Mouse (Mus musculus) forebrain, embryonic 12.5 days (tissue): ENCODE measurements around the gene Nup43. TPM values are rescaled to one million over a fixed set of nuclear protein-coding genes. Genes with fewer than 3 reads are reported as not detected.

Experiments used
- ATAC-seq: fragments of 200-750 bp; cut with Nextera tagmentation; 2 replicates; pipeline ENCODE4 v1.8.0; 2017; ENCODE audit warnings: moderate TSS enrichment; ENCODE audit not compliant: low FRiP score
- H3K27ac ChIP-seq: fragments of 300-500 bp; sonication (generic); 2 replicates; pipeline ENCODE4 v1.5.1; 2016; ENCODE audit warnings: mild to moderate bottlenecking
- H3K27me3 ChIP-seq: fragments of 300-500 bp; sonication (generic); 2 replicates; pipeline ENCODE4 v1.6.1; 2016; ENCODE audit warnings: mild to moderate bottlenecking
- H3K36me3 ChIP-seq: fragments of 300-500 bp; sonication (generic); replicated peaks from 2 replicates; pipeline ENCODE4 v1.6.1; 2016; ENCODE audit warnings: mild to moderate bottlenecking
- H3K4me1 ChIP-seq: fragments of 300-500 bp; sonication (generic); 2 replicates; pipeline ENCODE4 v1.6.1; 2016
- H3K4me2 ChIP-seq: fragments of 300-500 bp; sonication (generic); 2 replicates; pipeline ENCODE4 v1.6.1; 2016; ENCODE audit warnings: mild to moderate bottlenecking, moderate library complexity
- H3K4me3 ChIP-seq: fragments of 300-500 bp; sonication (generic); replicated peaks from 2 replicates; pipeline ENCODE4 v1.5.1; 2016; ENCODE audit warnings: mild to moderate bottlenecking
- H3K9ac ChIP-seq: fragments of 300-500 bp; sonication (generic); 2 replicates; pipeline ENCODE4 v1.6.1; 2016; ENCODE audit warnings: mild to moderate bottlenecking
- H3K9me3 ChIP-seq: fragments of 300-500 bp; sonication (generic); 2 replicates; pipeline ENCODE4 v1.6.1; 2016
- WGBS: fragments of 180-500 bp; shearing (Covaris S2); methylation state at CpG from one replicate; pipeline ENCODE4 v1.1.7; 2016; 5-methylcytosine and 5-hydroxymethylcytosine counted together
- polyA plus RNA-seq: library from polyadenylated mRNA; unstranded; fragments of >200 nt; fragmentation: Nextera tagmentation; extraction: Ambion mirVana; gene quantifications from 2 replicates; pipeline ENCODE4 v1.2.1, GENCODE M21; 2016

The Nup43 gene
- polyA plus RNA-seq, 1 experiment from 2014 or later: 59.7 TPM

GRCm38 (mm10) chr10:7651057-7651456 is 16.2 kb upstream of the Nup43 start:
- no peak overlapping the region for H3K9ac ChIP-seq
- no peaks in the 10 kb centered on the region for H3K27me3 ChIP-seq
- H3K36me3 ChIP-seq: peaks cover 24% of the 10 kb centered on the region
- no peaks in the 10 kb centered on the region for H3K4me1 ChIP-seq
- no peak overlapping the region for H3K4me2 ChIP-seq
- WGBS: 93% methylated on average over 2 of the region's 2 CpGs
- H3K27ac ChIP-seq: no peak overlapping the region
- no peak overlapping the region for H3K4me3 ChIP-seq
- ATAC-seq: no peak
- no peaks in the 10 kb centered on the region for H3K9me3 ChIP-seq

- H3K4me3 ChIP-seq: peak overlapping the region; percentile 86
- H3K9me3 ChIP-seq: no peaks in the 10 kb centered on the region
- peaks cover 7% of the 10 kb centered on the region for H3K4me1 ChIP-seq
- under 1% methylated on average over 44 of the region's 44 CpGs for WGBS
- H3K9ac ChIP-seq: peak overlapping the region; percentile 88
- H3K36me3 ChIP-seq: no peaks in the 10 kb centered on the region
- peak overlapping the region; percentile 69 for H3K4me2 ChIP-seq
- H3K27ac ChIP-seq: peak overlapping the region; percentile 95
- H3K27me3 ChIP-seq: no peaks in the 10 kb centered on the region
- peak; percentile 83 for ATAC-seq
These were observed 4.7 kb upstream of the Nup43 start for GRCm38 (mm10) chr10:7662471-7663141.

- Histone ChIP-seq H3K27ac (peak overlapping the region; percentile 95), H3K9ac (peak overlapping the region; percentile 88), H3K9me3 (no peaks in the 10 kb centered on the region), H3K36me3 (no peaks in the 10 kb centered on the region), H3K4me2 (peak overlapping the region; percentile 69), H3K4me1 (peaks cover 14% of the 10 kb centered on the region), H3K4me3 (peak overlapping the region; percentile 86), H3K27me3 (no peaks in the 10 kb centered on the region)
- WGBS: under 1% methylated on average over 64 of the region's 64 CpGs
- peak; percentile 95 for ATAC-seq
These were observed 3.9 kb upstream of the Nup43 start for GRCm38 (mm10) chr10:7663159-7664026.

- WGBS: 80% methylated on average over 6 of the region's 6 CpGs
- Histone ChIP-seq H3K27ac (peak overlapping the region; percentile 95; the same call in 1 of the 2 replicates), H3K9me3 (no peaks in the 10 kb centered on the region), H3K4me2 (peak overlapping the region; percentile 69), H3K9ac (peak overlapping the region; percentile 88), H3K36me3 (no peaks in the 10 kb centered on the region), H3K27me3 (no peaks in the 10 kb centered on the region), H3K4me1 (peaks cover 16% of the 10 kb centered on the region), H3K4me3 (peak overlapping the region; percentile 86)
- ATAC-seq: no peak
These were observed 3.2 kb upstream of the Nup43 start for GRCm38 (mm10) chr10:7664027-7664526.

GRCm38 (mm10) chr10:7664889-7665288 is 2.4 kb upstream of the Nup43 start:
- Histone ChIP-seq H3K4me1 (peaks cover 16% of the 10 kb centered on the region), H3K9me3 (no peaks in the 10 kb centered on the region), H3K36me3 (peaks cover 7% of the 10 kb centered on the region; the same call in 1 of the 2 replicates), H3K4me2 (no peak overlapping the region), H3K9ac (no peak overlapping the region), H3K27me3 (no peaks in the 10 kb centered on the region), H3K4me3 (no peak overlapping the region), H3K27ac (no peak overlapping the region)
- ATAC-seq: no peak
- 97% methylated on average over 1 of the region's 1 CpGs for WGBS

- Histone ChIP-seq H3K9me3 (no peaks in the 10 kb centered on the region), H3K4me1 (0 out of 2 replicates have a peak, but pooled peaks cover under 1% of the 10 kb centered on the region), H3K27ac (no peak overlapping the region), H3K36me3 (peaks cover 67% of the 10 kb centered on the region), H3K9ac (no peak overlapping the region), H3K4me3 (no peak overlapping the region), H3K4me2 (no peak overlapping the region), H3K27me3 (no peaks in the 10 kb centered on the region)
- no peak for ATAC-seq
- 66% methylated on average over 1 of the region's 1 CpGs for WGBS
These were observed 6.4 kb downstream of the Nup43 start for GRCm38 (mm10) chr10:7673673-7674072.

GRCm38 (mm10) chr10:7680731-7681301 is 13.5 kb downstream of the Nup43 start, which contains the start of the genes Pcmt1 and Lats1:
Gene Pcmt1, minus strand, starts transcription at chr10:7681136.
Gene Lats1, plus strand, starts transcription at chr10:7681214.
- H3K27me3 ChIP-seq: no peaks in the 10 kb centered on the region
- H3K4me3 ChIP-seq: peak within 1 kb of the TSS; percentile 100
- peak within 1 kb of the TSS; percentile 77 for H3K4me2 ChIP-seq
- H3K36me3 ChIP-seq: peaks cover 33% of the 10 kb centered on the region
- H3K4me1 ChIP-seq: peaks cover 34% of the 10 kb centered on the region
- H3K9me3 ChIP-seq: no peaks in the 10 kb centered on the region
- H3K27ac ChIP-seq: peak within 1 kb of the TSS; percentile 95
- peak; percentile 91 for ATAC-seq
- under 1% methylated on average over 63 of the region's 65 CpGs for WGBS
- H3K9ac ChIP-seq: peak within 1 kb of the TSS; percentile 100

- ATAC-seq: peak; percentile 84
- Histone ChIP-seq H3K4me2 (peak overlapping the region; percentile 77), H3K9me3 (no peaks in the 10 kb centered on the region), H3K9ac (peak overlapping the region; percentile 100), H3K27me3 (no peaks in the 10 kb centered on the region), H3K4me1 (peaks cover 34% of the 10 kb centered on the region), H3K27ac (peak overlapping the region; percentile 95), H3K36me3 (peaks cover 27% of the 10 kb centered on the region), H3K4me3 (peak overlapping the region; percentile 100)
- WGBS: under 1% methylated on average over 51 of the region's 64 CpGs
These were observed 14.2 kb downstream of the Nup43 start for GRCm38 (mm10) chr10:7681343-7682025.

- WGBS: 74% methylated on average over 3 of the region's 3 CpGs
- Histone ChIP-seq H3K27me3 (no peaks in the 10 kb centered on the region), H3K4me2 (peak overlapping the region; percentile 77), H3K27ac (no peak overlapping the region), H3K9ac (peak overlapping the region; percentile 100; the same call in 1 of the 2 replicates), H3K36me3 (peaks cover 19% of the 10 kb centered on the region), H3K4me3 (peak overlapping the region; percentile 100), H3K4me1 (peaks cover 34% of the 10 kb centered on the region), H3K9me3 (no peaks in the 10 kb centered on the region)
- ATAC-seq: no peak
These were observed 14.9 kb downstream of the Nup43 start for GRCm38 (mm10) chr10:7682249-7682648.

- H3K27ac ChIP-seq: no peak overlapping the region
- peaks cover 19% of the 10 kb centered on the region for H3K4me1 ChIP-seq
- peaks cover 8% of the 10 kb centered on the region for H3K36me3 ChIP-seq
- no peak overlapping the region for H3K9ac ChIP-seq
- ATAC-seq: no peak
- H3K27me3 ChIP-seq: no peaks in the 10 kb centered on the region
- 96% methylated on average over 6 of the region's 6 CpGs for WGBS
- H3K4me3 ChIP-seq: no peak overlapping the region
- no peak overlapping the region for H3K4me2 ChIP-seq
- H3K9me3 ChIP-seq: no peaks in the 10 kb centered on the region
These were observed 19.6 kb downstream of the Nup43 start for GRCm38 (mm10) chr10:7686902-7687301.

- Histone ChIP-seq H3K36me3 (peaks cover 78% of the 10 kb centered on the region), H3K9me3 (no peaks in the 10 kb centered on the region), H3K27ac (no peak overlapping the region), H3K4me2 (no peak overlapping the region), H3K27me3 (no peaks in the 10 kb centered on the region), H3K4me1 (no peaks in the 10 kb centered on the region), H3K9ac (no peak overlapping the region), H3K4me3 (no peak overlapping the region)
- ATAC-seq: no peak
These were observed 28.0 kb downstream of the Nup43 start for GRCm38 (mm10) chr10:7695286-7695685.
